Mouse (Mus musculus): ENCODE measurements at regions not wholly inside any gene's neighbourhood (a gene's known extent, or its start where the extent isn't known, plus 50 kb on each side); places are given as distances from the start of the nearest gene placed in this dataset.

GRCm38 (mm10) chr2:170219161-170219581 is 71.3 kb upstream of the Zfp217 start:
- ATAC-seq (replicated peaks; ENCODE audit: low FRiP score, low TSS enrichment, low read depth) (no peak), DNase-seq (ENCODE audit: low spot score) (peak; percentile 57)
- Histone ChIP-seq H3K27ac (ENCODE audit: low read depth) (peak overlapping the region; percentile 30), H3K36me3 (ENCODE audit: control insufficient read depth, insufficient read depth, low read length) (no peaks in the 10 kb centered on the region), H3K9me3 (ENCODE audit: control insufficient read depth, low read length) (0 out of 2 replicates have a peak, but pooled peaks cover 5% of the 10 kb centered on the region), H3K9ac (ENCODE audit: low read length) (peak overlapping the region; percentile 23), H3K4me2 (ENCODE audit: low read length) (peak overlapping the region; percentile 69), H3K27me3 (replicated peaks; ENCODE audit: control insufficient read depth, insufficient read depth, low read length) (no peaks in the 10 kb centered on the region), H3K4me3 (ENCODE audit: low read depth, low read length) (peak overlapping the region; percentile 31), H3K4me1 (replicated peaks; ENCODE audit: control insufficient read depth, insufficient read depth, low read length) (peaks cover 45% of the 10 kb centered on the region)
- 9% methylated on average over 11 of the region's 11 CpGs for WGBS

- no peaks in the 10 kb centered on the region for H3K27me3 ChIP-seq (replicated peaks; ENCODE audit: control insufficient read depth, insufficient read depth, low read length)
- peak; percentile 73 for ATAC-seq (replicated peaks; ENCODE audit: low FRiP score, low TSS enrichment, low read depth)
- peak overlapping the region; percentile 69 for H3K4me2 ChIP-seq (ENCODE audit: low read length)
- H3K27ac ChIP-seq (ENCODE audit: low read depth), result peak overlapping the region; percentile 43; the same call in 1 of the 2 replicates
- H3K4me1 ChIP-seq (replicated peaks; ENCODE audit: control insufficient read depth, insufficient read depth, low read length), result peaks cover 45% of the 10 kb centered on the region
- H3K4me3 ChIP-seq (ENCODE audit: low read depth, low read length), result 0 out of 2 replicates have a peak overlapping the region, but pooled peaks have one; percentile 13
- 0 out of 2 replicates have a peak, but pooled peaks cover 5% of the 10 kb centered on the region for H3K9me3 ChIP-seq (ENCODE audit: control insufficient read depth, low read length)
- no peaks in the 10 kb centered on the region for H3K36me3 ChIP-seq (ENCODE audit: control insufficient read depth, insufficient read depth, low read length)
- no peak overlapping the region for H3K9ac ChIP-seq (ENCODE audit: low read length)
- 14% methylated on average over 22 of the region's 22 CpGs for WGBS
- peak; percentile 72 for DNase-seq (ENCODE audit: low spot score)
Observed at GRCm38 (mm10) chr2:170218230-170219044, 70.5 kb upstream of the Zfp217 start.

DNA sequence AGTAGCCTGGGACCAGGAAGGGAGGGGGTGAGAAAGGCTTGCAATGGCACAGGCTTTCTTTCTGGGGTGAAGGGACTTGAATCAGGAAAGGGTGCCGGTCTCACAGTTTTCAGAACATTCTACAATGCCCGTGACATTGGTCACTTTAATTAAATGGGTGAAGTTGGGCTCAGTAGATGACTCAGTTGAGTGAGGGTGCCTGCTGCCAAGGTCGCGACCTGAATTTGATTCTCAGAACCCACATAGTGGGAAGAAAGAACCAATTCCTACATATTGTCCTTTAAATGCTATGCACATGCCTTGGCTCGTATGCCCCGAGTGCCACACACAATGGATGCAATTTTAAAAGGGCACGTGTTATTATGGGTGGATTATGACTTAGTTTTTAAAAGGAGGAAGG is 68.4 kb upstream of the Zfp217 start:
- Histone ChIP-seq H3K9ac (ENCODE audit: low read length) (no peak overlapping the region), H3K4me1 (replicated peaks; ENCODE audit: control insufficient read depth, insufficient read depth, low read length) (peaks cover 25% of the 10 kb centered on the region), H3K4me3 (ENCODE audit: low read depth, low read length) (no peak overlapping the region), H3K27ac (ENCODE audit: low read depth) (no peak overlapping the region), H3K27me3 (replicated peaks; ENCODE audit: control insufficient read depth, insufficient read depth, low read length) (no peaks in the 10 kb centered on the region), H3K36me3 (ENCODE audit: control insufficient read depth, insufficient read depth, low read length) (no peaks in the 10 kb centered on the region), H3K4me2 (ENCODE audit: low read length) (no peak overlapping the region), H3K9me3 (ENCODE audit: control insufficient read depth, low read length) (0 out of 2 replicates have a peak, but pooled peaks cover 5% of the 10 kb centered on the region)
- ATAC-seq (replicated peaks; ENCODE audit: low FRiP score, low TSS enrichment, low read depth) (no peak), DNase-seq (ENCODE audit: low spot score) (no peak)
- WGBS, result 93% methylated on average over 7 of the region's 7 CpGs

- Histone ChIP-seq H3K9ac (ENCODE audit: low read length) (no peak overlapping the region), H3K27ac (ENCODE audit: low read depth) (no peak overlapping the region), H3K4me1 (replicated peaks; ENCODE audit: control insufficient read depth, insufficient read depth, low read length) (peaks cover 12% of the 10 kb centered on the region), H3K27me3 (replicated peaks; ENCODE audit: control insufficient read depth, insufficient read depth, low read length) (no peaks in the 10 kb centered on the region), H3K9me3 (ENCODE audit: control insufficient read depth, low read length) (no peaks in the 10 kb centered on the region), H3K4me2 (ENCODE audit: low read length) (no peak overlapping the region), H3K4me3 (ENCODE audit: low read depth, low read length) (no peak overlapping the region), H3K36me3 (ENCODE audit: control insufficient read depth, insufficient read depth, low read length) (no peaks in the 10 kb centered on the region)
- WGBS, result 65% methylated on average over 12 of the region's 12 CpGs
- peak; percentile 72 for DNase-seq (ENCODE audit: low spot score)
- ATAC-seq (replicated peaks; ENCODE audit: low FRiP score, low TSS enrichment, low read depth), result peak; percentile 51; the same call in 1 of the 2 replicates
Observed at GRCm38 (mm10) chr2:170209121-170209520, 61.2 kb upstream of the Zfp217 start.

- no peak overlapping the region for H3K9ac ChIP-seq (ENCODE audit: low read length)
Observed at GRCm38 (mm10) chr2:170207878-170208277, 60.0 kb upstream of the Zfp217 start.

GRCm38 (mm10) chr2:170207395-170207794 is 59.5 kb upstream of the Zfp217 start:
- 94% methylated on average over 6 of the region's 6 CpGs for WGBS

More at GRCm38 (mm10) chr2:170207878-170208277, 60.0 kb upstream of the Zfp217 start:
- no peak for DNase-seq (ENCODE audit: low spot score)
- Histone ChIP-seq H3K4me3 (ENCODE audit: low read depth, low read length) (no peak overlapping the region), H3K4me1 (replicated peaks; ENCODE audit: control insufficient read depth, insufficient read depth, low read length) (peaks cover 12% of the 10 kb centered on the region), H3K9me3 (ENCODE audit: control insufficient read depth, low read length) (no peaks in the 10 kb centered on the region), H3K27ac (ENCODE audit: low read depth) (no peak overlapping the region), H3K4me2 (ENCODE audit: low read length) (no peak overlapping the region), H3K36me3 (ENCODE audit: control insufficient read depth, insufficient read depth, low read length) (no peaks in the 10 kb centered on the region), H3K27me3 (replicated peaks; ENCODE audit: control insufficient read depth, insufficient read depth, low read length) (no peaks in the 10 kb centered on the region)
- 84% methylated on average over 7 of the region's 7 CpGs for WGBS
- no peak for ATAC-seq (replicated peaks; ENCODE audit: low FRiP score, low TSS enrichment, low read depth)

DNA sequence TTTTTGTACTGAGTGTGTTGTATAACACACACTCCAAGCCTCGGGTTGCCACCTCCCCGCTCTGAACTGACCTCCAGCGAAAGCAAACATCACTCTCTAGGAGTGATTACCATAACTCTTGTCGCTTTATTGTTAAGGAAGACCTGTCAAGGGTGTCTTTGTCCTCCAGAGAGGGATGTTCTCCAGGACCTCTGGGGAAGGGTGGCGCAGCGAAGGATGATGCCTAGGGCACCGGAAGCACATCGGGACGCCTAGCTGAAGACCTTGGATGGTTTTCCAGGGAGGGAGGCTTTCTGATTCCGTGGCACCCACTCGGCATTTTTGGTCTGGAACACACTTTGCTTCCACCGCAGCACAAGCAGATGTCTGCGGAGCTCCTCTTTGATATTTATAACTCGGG is 59.0 kb upstream of the Zfp217 start:
- ATAC-seq (replicated peaks; ENCODE audit: low FRiP score, low TSS enrichment, low read depth) (no peak), DNase-seq (ENCODE audit: low spot score) (no peak)
- Histone ChIP-seq H3K27ac (ENCODE audit: low read depth) (no peak overlapping the region), H3K4me3 (ENCODE audit: low read depth, low read length) (no peak overlapping the region), H3K36me3 (ENCODE audit: control insufficient read depth, insufficient read depth, low read length) (no peaks in the 10 kb centered on the region), H3K4me1 (replicated peaks; ENCODE audit: control insufficient read depth, insufficient read depth, low read length) (peaks cover 12% of the 10 kb centered on the region), H3K27me3 (replicated peaks; ENCODE audit: control insufficient read depth, insufficient read depth, low read length) (no peaks in the 10 kb centered on the region), H3K4me2 (ENCODE audit: low read length) (peak overlapping the region; percentile 75; the same call in 1 of the 2 replicates), H3K9me3 (ENCODE audit: control insufficient read depth, low read length) (no peaks in the 10 kb centered on the region), H3K9ac (ENCODE audit: low read length) (no peak overlapping the region)
- WGBS, result 36% methylated on average over 14 of the region's 14 CpGs

More at GRCm38 (mm10) chr2:170207395-170207794, 59.5 kb upstream of the Zfp217 start:
- Histone ChIP-seq H3K4me1 (replicated peaks; ENCODE audit: control insufficient read depth, insufficient read depth, low read length) (peaks cover 12% of the 10 kb centered on the region), H3K9me3 (ENCODE audit: control insufficient read depth, low read length) (no peaks in the 10 kb centered on the region), H3K4me3 (ENCODE audit: low read depth, low read length) (no peak overlapping the region), H3K27me3 (replicated peaks; ENCODE audit: control insufficient read depth, insufficient read depth, low read length) (no peaks in the 10 kb centered on the region), H3K9ac (ENCODE audit: low read length) (no peak overlapping the region), H3K4me2 (ENCODE audit: low read length) (no peak overlapping the region), H3K36me3 (ENCODE audit: control insufficient read depth, insufficient read depth, low read length) (no peaks in the 10 kb centered on the region), H3K27ac (ENCODE audit: low read depth) (no peak overlapping the region)
- DNase-seq (ENCODE audit: low spot score) (no peak), ATAC-seq (replicated peaks; ENCODE audit: low FRiP score, low TSS enrichment, low read depth) (no peak)

GRCm38 (mm10) chr2:170206442-170206754 is 58.5 kb upstream of the Zfp217 start:
- 10% methylated on average over 6 of the region's 6 CpGs for WGBS
- H3K9ac ChIP-seq (ENCODE audit: low read length), result no peak overlapping the region
- DNase-seq (ENCODE audit: low spot score) (peak; percentile 67), ATAC-seq (replicated peaks; ENCODE audit: low FRiP score, low TSS enrichment, low read depth) (0 out of 2 replicates have a peak, but pooled peaks have one; percentile 51)
- peak overlapping the region; percentile 75 for H3K4me2 ChIP-seq (ENCODE audit: low read length)
- H3K4me3 ChIP-seq (ENCODE audit: low read depth, low read length), result no peak overlapping the region
- H3K4me1 ChIP-seq (replicated peaks; ENCODE audit: control insufficient read depth, insufficient read depth, low read length), result peaks cover 12% of the 10 kb centered on the region
- no peaks in the 10 kb centered on the region for H3K27me3 ChIP-seq (replicated peaks; ENCODE audit: control insufficient read depth, insufficient read depth, low read length)
- H3K27ac ChIP-seq (ENCODE audit: low read depth), result no peak overlapping the region
- no peaks in the 10 kb centered on the region for H3K9me3 ChIP-seq (ENCODE audit: control insufficient read depth, low read length)
- H3K36me3 ChIP-seq (ENCODE audit: control insufficient read depth, insufficient read depth, low read length), result no peaks in the 10 kb centered on the region
